Mouse (Mus musculus): Measurements from ENCODE around the gene Tmem63c. TPM values are rescaled to one million over a fixed set of nuclear protein-coding genes. Genes with fewer than 3 reads are reported as not detected.

Gene Tmem63c
- polyA plus RNA-seq, 1 experiment from 2014 or later = 11.2 TPM

- no peak for ATAC-seq
- WGBS = 83% methylated on average over 11 of the region's 11 CpGs
Measured at GRCm38 (mm10) chr12:87065446-87065845, 44.3 kb downstream of the Tmem63c start.

GRCm38 (mm10) chr12:87066429-87066828, 45.3 kb downstream of the Tmem63c start:
- Histone ChIP-seq H3K9me3 (ENCODE audit: control insufficient read depth, low read length) (no peaks in the 10 kb centered on the region), H3K4me1 (replicated peaks; ENCODE audit: control insufficient read depth, insufficient read depth, low read length) (no peaks in the 10 kb centered on the region), H3K4me2 (ENCODE audit: low read length) (no peak overlapping the region), H3K27me3 (replicated peaks; ENCODE audit: control insufficient read depth, insufficient read depth, low read length) (no peaks in the 10 kb centered on the region), H3K4me3 (replicated peaks; ENCODE audit: low read length) (no peak overlapping the region), H3K27ac (ENCODE audit: low read length) (no peak overlapping the region), H3K36me3 (ENCODE audit: control insufficient read depth, insufficient read depth) (no peaks in the 10 kb centered on the region), H3K9ac (replicated peaks; ENCODE audit: low read depth, low read length) (no peak overlapping the region)
- ATAC-seq = no peak
- WGBS = 63% methylated on average over 5 of the region's 5 CpGs

More at GRCm38 (mm10) chr12:87065446-87065845, 44.3 kb downstream of the Tmem63c start:
- no peaks in the 10 kb centered on the region for H3K4me1 ChIP-seq (replicated peaks; ENCODE audit: control insufficient read depth, insufficient read depth, low read length)
- H3K36me3 ChIP-seq (ENCODE audit: control insufficient read depth, insufficient read depth) = no peaks in the 10 kb centered on the region
- H3K27ac ChIP-seq (ENCODE audit: low read length) = no peak overlapping the region
- H3K4me2 ChIP-seq (ENCODE audit: low read length) = no peak overlapping the region
- H3K9ac ChIP-seq (replicated peaks; ENCODE audit: low read depth, low read length) = no peak overlapping the region
- no peak overlapping the region for H3K4me3 ChIP-seq (replicated peaks; ENCODE audit: low read length)
- H3K27me3 ChIP-seq (replicated peaks; ENCODE audit: control insufficient read depth, insufficient read depth, low read length) = no peaks in the 10 kb centered on the region
- H3K9me3 ChIP-seq (ENCODE audit: control insufficient read depth, low read length) = no peaks in the 10 kb centered on the region

- Histone ChIP-seq H3K27me3 (replicated peaks; ENCODE audit: control insufficient read depth, insufficient read depth, low read length) (no peaks in the 10 kb centered on the region), H3K36me3 (ENCODE audit: control insufficient read depth, insufficient read depth) (no peaks in the 10 kb centered on the region), H3K4me1 (replicated peaks; ENCODE audit: control insufficient read depth, insufficient read depth, low read length) (no peaks in the 10 kb centered on the region), H3K9ac (replicated peaks; ENCODE audit: low read depth, low read length) (no peak overlapping the region), H3K4me3 (replicated peaks; ENCODE audit: low read length) (no peak overlapping the region), H3K4me2 (ENCODE audit: low read length) (no peak overlapping the region), H3K9me3 (ENCODE audit: control insufficient read depth, low read length) (no peaks in the 10 kb centered on the region), H3K27ac (ENCODE audit: low read length) (no peak overlapping the region)
- ATAC-seq = no peak
- 81% methylated on average over 5 of the region's 5 CpGs for WGBS
Measured at GRCm38 (mm10) chr12:87070520-87070919, 49.4 kb downstream of the Tmem63c start.

GRCm38 (mm10) chr12:87076610-87077009, 55.5 kb downstream of the Tmem63c start:
- Histone ChIP-seq H3K4me2 (ENCODE audit: low read length) (no peak overlapping the region), H3K4me1 (replicated peaks; ENCODE audit: control insufficient read depth, insufficient read depth, low read length) (no peaks in the 10 kb centered on the region), H3K36me3 (ENCODE audit: control insufficient read depth, insufficient read depth) (no peaks in the 10 kb centered on the region), H3K9ac (replicated peaks; ENCODE audit: low read depth, low read length) (no peak overlapping the region), H3K9me3 (ENCODE audit: control insufficient read depth, low read length) (no peaks in the 10 kb centered on the region), H3K4me3 (replicated peaks; ENCODE audit: low read length) (no peak overlapping the region), H3K27me3 (replicated peaks; ENCODE audit: control insufficient read depth, insufficient read depth, low read length) (no peaks in the 10 kb centered on the region), H3K27ac (ENCODE audit: low read length) (no peak overlapping the region)
- WGBS = 90% methylated on average over 2 of the region's 2 CpGs
- no peak for ATAC-seq

GRCm38 (mm10) chr12:87082797-87083196, 61.7 kb downstream of the Tmem63c start:
- ATAC-seq = no peak
- Histone ChIP-seq H3K9ac (replicated peaks; ENCODE audit: low read depth, low read length) (no peak overlapping the region), H3K4me1 (replicated peaks; ENCODE audit: control insufficient read depth, insufficient read depth, low read length) (no peaks in the 10 kb centered on the region), H3K36me3 (ENCODE audit: control insufficient read depth, insufficient read depth) (no peaks in the 10 kb centered on the region), H3K4me2 (ENCODE audit: low read length) (no peak overlapping the region), H3K27ac (ENCODE audit: low read length) (no peak overlapping the region), H3K4me3 (replicated peaks; ENCODE audit: low read length) (no peak overlapping the region), H3K27me3 (replicated peaks; ENCODE audit: control insufficient read depth, insufficient read depth, low read length) (no peaks in the 10 kb centered on the region), H3K9me3 (ENCODE audit: control insufficient read depth, low read length) (no peaks in the 10 kb centered on the region)
- 81% methylated on average over 8 of the region's 8 CpGs for WGBS

GRCm38 (mm10) chr12:87087236-87087635, 66.1 kb downstream of the Tmem63c start:
- no peak for ATAC-seq

GRCm38 (mm10) chr12:87088331-87088730, 67.2 kb downstream of the Tmem63c start:
- Histone ChIP-seq H3K4me2 (ENCODE audit: low read length) (no peak overlapping the region), H3K36me3 (ENCODE audit: control insufficient read depth, insufficient read depth) (no peaks in the 10 kb centered on the region), H3K27ac (ENCODE audit: low read length) (no peak overlapping the region), H3K9me3 (ENCODE audit: control insufficient read depth, low read length) (no peaks in the 10 kb centered on the region), H3K9ac (replicated peaks; ENCODE audit: low read depth, low read length) (no peak overlapping the region), H3K4me1 (replicated peaks; ENCODE audit: control insufficient read depth, insufficient read depth, low read length) (no peaks in the 10 kb centered on the region), H3K27me3 (replicated peaks; ENCODE audit: control insufficient read depth, insufficient read depth, low read length) (no peaks in the 10 kb centered on the region), H3K4me3 (replicated peaks; ENCODE audit: low read length) (no peak overlapping the region)
- no peak for ATAC-seq
- 44% methylated on average over 4 of the region's 4 CpGs for WGBS

More at GRCm38 (mm10) chr12:87087236-87087635, 66.1 kb downstream of the Tmem63c start:
- H3K4me2 ChIP-seq (ENCODE audit: low read length) = no peak overlapping the region
- 56% methylated on average over 7 of the region's 7 CpGs for WGBS
- no peak overlapping the region for H3K27ac ChIP-seq (ENCODE audit: low read length)
- no peaks in the 10 kb centered on the region for H3K27me3 ChIP-seq (replicated peaks; ENCODE audit: control insufficient read depth, insufficient read depth, low read length)
- H3K9me3 ChIP-seq (ENCODE audit: control insufficient read depth, low read length) = no peaks in the 10 kb centered on the region
- no peaks in the 10 kb centered on the region for H3K36me3 ChIP-seq (ENCODE audit: control insufficient read depth, insufficient read depth)
- no peaks in the 10 kb centered on the region for H3K4me1 ChIP-seq (replicated peaks; ENCODE audit: control insufficient read depth, insufficient read depth, low read length)
- no peak overlapping the region for H3K4me3 ChIP-seq (replicated peaks; ENCODE audit: low read length)
- H3K9ac ChIP-seq (replicated peaks; ENCODE audit: low read depth, low read length) = no peak overlapping the region

- 83% methylated on average over 4 of the region's 4 CpGs for WGBS
- no peak overlapping the region for H3K9ac ChIP-seq (replicated peaks; ENCODE audit: low read depth, low read length)
- H3K9me3 ChIP-seq (ENCODE audit: control insufficient read depth, low read length) = no peaks in the 10 kb centered on the region
- H3K4me3 ChIP-seq (replicated peaks; ENCODE audit: low read length) = no peak overlapping the region
- no peak overlapping the region for H3K4me2 ChIP-seq (ENCODE audit: low read length)
- H3K27me3 ChIP-seq (replicated peaks; ENCODE audit: control insufficient read depth, insufficient read depth, low read length) = no peaks in the 10 kb centered on the region
- H3K36me3 ChIP-seq (ENCODE audit: control insufficient read depth, insufficient read depth) = no peaks in the 10 kb centered on the region
- no peak overlapping the region for H3K27ac ChIP-seq (ENCODE audit: low read length)
- H3K4me1 ChIP-seq (replicated peaks; ENCODE audit: control insufficient read depth, insufficient read depth, low read length) = no peaks in the 10 kb centered on the region
- no peak for ATAC-seq
Measured at GRCm38 (mm10) chr12:87089255-87089654, 68.1 kb downstream of the Tmem63c start.

- H3K9me3 ChIP-seq (ENCODE audit: control insufficient read depth, low read length) = no peaks in the 10 kb centered on the region
- WGBS = 76% methylated on average over 2 of the region's 2 CpGs
- no peak overlapping the region for H3K27ac ChIP-seq (ENCODE audit: low read length)
- no peak overlapping the region for H3K9ac ChIP-seq (replicated peaks; ENCODE audit: low read depth, low read length)
- H3K27me3 ChIP-seq (replicated peaks; ENCODE audit: control insufficient read depth, insufficient read depth, low read length) = no peaks in the 10 kb centered on the region
- no peaks in the 10 kb centered on the region for H3K4me1 ChIP-seq (replicated peaks; ENCODE audit: control insufficient read depth, insufficient read depth, low read length)
- no peak for ATAC-seq
- no peak overlapping the region for H3K4me2 ChIP-seq (ENCODE audit: low read length)
- H3K4me3 ChIP-seq (replicated peaks; ENCODE audit: low read length) = no peak overlapping the region
- H3K36me3 ChIP-seq (ENCODE audit: control insufficient read depth, insufficient read depth) = no peaks in the 10 kb centered on the region
Measured at GRCm38 (mm10) chr12:87089701-87090100, 68.6 kb downstream of the Tmem63c start.

GRCm38 (mm10) chr12:87091916-87092315, 70.8 kb downstream of the Tmem63c start:
- Histone ChIP-seq H3K9me3 (ENCODE audit: control insufficient read depth, low read length) (no peaks in the 10 kb centered on the region), H3K36me3 (ENCODE audit: control insufficient read depth, insufficient read depth) (no peaks in the 10 kb centered on the region), H3K27me3 (replicated peaks; ENCODE audit: control insufficient read depth, insufficient read depth, low read length) (no peaks in the 10 kb centered on the region), H3K4me2 (ENCODE audit: low read length) (no peak overlapping the region), H3K9ac (replicated peaks; ENCODE audit: low read depth, low read length) (no peak overlapping the region), H3K4me1 (replicated peaks; ENCODE audit: control insufficient read depth, insufficient read depth, low read length) (no peaks in the 10 kb centered on the region), H3K4me3 (replicated peaks; ENCODE audit: low read length) (no peak overlapping the region), H3K27ac (ENCODE audit: low read length) (no peak overlapping the region)
- no peak for ATAC-seq
- WGBS = 88% methylated on average over 2 of the region's 2 CpGs
